Mouse (Mus musculus): ENCODE results near the gene Slc35c1. TPM values are rescaled to one million over a fixed set of nuclear protein-coding genes. Genes with fewer than 3 reads are reported as not detected.

The Slc35c1 gene
- polyA plus RNA-seq, 1 experiment from 2014 or later = 13.6 TPM

- H3K27ac ChIP-seq (ENCODE audit: low read depth, low read length) = no peak overlapping the region
Observed at GRCm38 (mm10) chr2:92425366-92425765, 35.0 kb downstream of the Slc35c1 start.

GRCm38 (mm10) chr2:92424462-92425308 is 35.7 kb downstream of the Slc35c1 start:
- H3K4me3 ChIP-seq (ENCODE audit: low read length) = no peak overlapping the region
- H3K9ac ChIP-seq (ENCODE audit: low read depth, low read length) = no peak overlapping the region
- 74% methylated on average over 9 of the region's 9 CpGs for WGBS
- no peak overlapping the region for H3K4me2 ChIP-seq (replicated peaks; ENCODE audit: low read depth, low read length)
- H3K9me3 ChIP-seq (ENCODE audit: control insufficient read depth, low read length) = no peaks in the 10 kb centered on the region
- ATAC-seq (ENCODE audit: low FRiP score, low TSS enrichment) = peak; percentile 47
- H3K4me1 ChIP-seq (ENCODE audit: control insufficient read depth, insufficient read depth, low read length) = no peaks in the 10 kb centered on the region; the same call in 1 of the 2 replicates
- peak overlapping the region; percentile 44 for H3K27ac ChIP-seq (ENCODE audit: low read depth, low read length)
- H3K36me3 ChIP-seq (ENCODE audit: control insufficient read depth, insufficient read depth, low read length) = peaks cover 53% of the 10 kb centered on the region
- H3K27me3 ChIP-seq (ENCODE audit: control insufficient read depth, insufficient read depth, low read length) = no peaks in the 10 kb centered on the region

More at GRCm38 (mm10) chr2:92425366-92425765, 35.0 kb downstream of the Slc35c1 start:
- H3K4me3 ChIP-seq (ENCODE audit: low read length) = no peak overlapping the region
- H3K4me2 ChIP-seq (replicated peaks; ENCODE audit: low read depth, low read length) = no peak overlapping the region
- H3K27me3 ChIP-seq (ENCODE audit: control insufficient read depth, insufficient read depth, low read length) = no peaks in the 10 kb centered on the region
- H3K36me3 ChIP-seq (ENCODE audit: control insufficient read depth, insufficient read depth, low read length) = peaks cover 46% of the 10 kb centered on the region
- H3K4me1 ChIP-seq (ENCODE audit: control insufficient read depth, insufficient read depth, low read length) = no peaks in the 10 kb centered on the region; the same call in 1 of the 2 replicates
- H3K9ac ChIP-seq (ENCODE audit: low read depth, low read length) = no peak overlapping the region
- no peak for ATAC-seq (ENCODE audit: low FRiP score, low TSS enrichment)
- whole genome bisulfite sequencing = 89% methylated on average over 4 of the region's 4 CpGs
- no peaks in the 10 kb centered on the region for H3K9me3 ChIP-seq (ENCODE audit: control insufficient read depth, low read length)

- Histone ChIP-seq H3K9ac (ENCODE audit: low read depth, low read length) (no peak overlapping the region), H3K36me3 (ENCODE audit: control insufficient read depth, insufficient read depth, low read length) (peaks cover 61% of the 10 kb centered on the region), H3K27ac (ENCODE audit: low read depth, low read length) (peak overlapping the region; percentile 44), H3K9me3 (ENCODE audit: control insufficient read depth, low read length) (no peaks in the 10 kb centered on the region), H3K4me1 (ENCODE audit: control insufficient read depth, insufficient read depth, low read length) (no peaks in the 10 kb centered on the region; the same call in 1 of the 2 replicates), H3K4me2 (replicated peaks; ENCODE audit: low read depth, low read length) (no peak overlapping the region), H3K4me3 (ENCODE audit: low read length) (no peak overlapping the region), H3K27me3 (ENCODE audit: control insufficient read depth, insufficient read depth, low read length) (no peaks in the 10 kb centered on the region)
- no peak for ATAC-seq (ENCODE audit: low FRiP score, low TSS enrichment)
- WGBS = 90% methylated on average over 9 of the region's 9 CpGs
Observed at GRCm38 (mm10) chr2:92423702-92424461, 36.5 kb downstream of the Slc35c1 start.

DNA sequence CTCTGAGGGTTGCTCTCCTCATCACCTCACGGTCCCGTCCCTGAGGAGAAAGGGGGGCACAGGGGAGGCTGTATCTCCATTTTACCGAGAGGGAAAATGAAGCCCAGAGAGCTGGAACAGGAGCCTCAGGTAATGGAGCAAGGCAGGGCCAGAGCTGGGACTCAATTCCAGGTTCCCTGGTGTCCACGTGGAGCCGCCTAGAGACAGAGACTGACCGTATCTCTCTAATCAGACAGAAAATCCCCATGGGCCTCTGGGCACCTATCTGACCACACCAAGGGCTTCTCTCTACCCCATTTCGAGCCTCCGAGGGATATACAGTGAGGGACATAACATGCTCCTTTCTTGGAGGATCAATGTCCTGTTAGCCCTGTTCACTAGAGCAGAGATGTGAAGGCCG is 37.2 kb downstream of the Slc35c1 start:
- WGBS = 92% methylated on average over 9 of the region's 9 CpGs

DNA sequence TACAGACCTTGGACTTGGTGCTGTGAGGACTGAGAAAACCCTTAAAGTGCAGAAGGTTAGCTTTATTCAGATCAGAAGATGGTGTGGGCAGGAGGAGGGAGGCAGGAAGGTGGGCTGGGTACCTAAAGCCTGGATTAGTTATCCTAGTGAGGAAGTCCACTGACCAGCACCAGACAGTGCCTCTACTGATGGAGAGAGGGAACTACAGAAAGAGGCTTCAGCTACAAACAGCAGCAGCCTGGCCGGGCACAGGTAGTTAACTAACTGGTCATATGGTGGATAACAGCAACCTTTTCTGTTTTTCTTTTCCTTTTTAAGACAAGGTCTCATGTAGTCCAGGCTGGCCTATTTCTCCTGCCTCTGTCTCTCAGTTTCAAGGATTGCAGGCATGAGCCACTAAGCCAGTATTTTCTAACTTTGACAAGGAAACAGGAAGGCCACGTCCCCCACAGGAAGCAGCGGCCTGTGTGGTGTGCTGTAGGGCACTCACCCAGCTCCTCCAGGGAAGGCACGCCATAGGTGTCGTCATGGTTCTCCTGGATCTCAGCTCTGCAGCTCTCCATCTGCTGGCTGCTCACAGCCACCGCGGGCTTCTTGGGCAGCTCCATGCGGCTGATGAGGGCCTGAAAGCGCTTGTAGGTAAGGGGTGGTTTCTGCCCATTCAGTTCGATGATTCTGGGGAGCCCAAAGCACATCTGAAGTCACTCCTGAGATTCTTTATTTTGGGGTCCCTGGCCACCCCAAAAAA is 37.8 kb downstream of the Slc35c1 start:
- WGBS = 68% methylated on average over 10 of the region's 10 CpGs
- peaks cover 73% of the 10 kb centered on the region for H3K36me3 ChIP-seq (ENCODE audit: control insufficient read depth, insufficient read depth, low read length)

More for the DNA sequence above, 37.2 kb downstream of the Slc35c1 start:
- Histone ChIP-seq H3K27ac (ENCODE audit: low read depth, low read length) (no peak overlapping the region), H3K36me3 (ENCODE audit: control insufficient read depth, insufficient read depth, low read length) (peaks cover 67% of the 10 kb centered on the region), H3K4me1 (ENCODE audit: control insufficient read depth, insufficient read depth, low read length) (no peaks in the 10 kb centered on the region; the same call in 1 of the 2 replicates), H3K9me3 (ENCODE audit: control insufficient read depth, low read length) (no peaks in the 10 kb centered on the region), H3K9ac (ENCODE audit: low read depth, low read length) (no peak overlapping the region), H3K4me3 (ENCODE audit: low read length) (no peak overlapping the region), H3K27me3 (ENCODE audit: control insufficient read depth, insufficient read depth, low read length) (no peaks in the 10 kb centered on the region), H3K4me2 (replicated peaks; ENCODE audit: low read depth, low read length) (no peak overlapping the region)
- no peak for ATAC-seq (ENCODE audit: low FRiP score, low TSS enrichment)

GRCm38 (mm10) chr2:92421723-92422387 is 38.5 kb downstream of the Slc35c1 start:
- Histone ChIP-seq H3K36me3 (ENCODE audit: control insufficient read depth, insufficient read depth, low read length) (peaks cover 79% of the 10 kb centered on the region), H3K27ac (ENCODE audit: low read depth, low read length) (no peak overlapping the region), H3K9ac (ENCODE audit: low read depth, low read length) (no peak overlapping the region), H3K4me2 (replicated peaks; ENCODE audit: low read depth, low read length) (no peak overlapping the region), H3K4me1 (ENCODE audit: control insufficient read depth, insufficient read depth, low read length) (no peaks in the 10 kb centered on the region; the same call in 1 of the 2 replicates), H3K4me3 (ENCODE audit: low read length) (no peak overlapping the region), H3K9me3 (ENCODE audit: control insufficient read depth, low read length) (no peaks in the 10 kb centered on the region), H3K27me3 (ENCODE audit: control insufficient read depth, insufficient read depth, low read length) (no peaks in the 10 kb centered on the region)
- WGBS = 93% methylated on average over 7 of the region's 7 CpGs
- no peak for ATAC-seq (ENCODE audit: low FRiP score, low TSS enrichment)

More for the DNA sequence above, 37.8 kb downstream of the Slc35c1 start:
- Histone ChIP-seq H3K9ac (ENCODE audit: low read depth, low read length) (no peak overlapping the region), H3K27ac (ENCODE audit: low read depth, low read length) (no peak overlapping the region), H3K27me3 (ENCODE audit: control insufficient read depth, insufficient read depth, low read length) (no peaks in the 10 kb centered on the region), H3K4me2 (replicated peaks; ENCODE audit: low read depth, low read length) (no peak overlapping the region), H3K4me3 (ENCODE audit: low read length) (no peak overlapping the region), H3K9me3 (ENCODE audit: control insufficient read depth, low read length) (no peaks in the 10 kb centered on the region), H3K4me1 (ENCODE audit: control insufficient read depth, insufficient read depth, low read length) (no peaks in the 10 kb centered on the region; the same call in 1 of the 2 replicates)
- ATAC-seq (ENCODE audit: low FRiP score, low TSS enrichment) = no peak

GRCm38 (mm10) chr2:92411705-92412104 is 48.6 kb downstream of the Slc35c1 start:
- no peak overlapping the region for H3K4me3 ChIP-seq (ENCODE audit: low read length)
- no peak for ATAC-seq (ENCODE audit: low FRiP score, low TSS enrichment)
- WGBS = 93% methylated on average over 10 of the region's 10 CpGs
- peaks cover 90% of the 10 kb centered on the region for H3K36me3 ChIP-seq (ENCODE audit: control insufficient read depth, insufficient read depth, low read length)
- no peak overlapping the region for H3K4me2 ChIP-seq (replicated peaks; ENCODE audit: low read depth, low read length)
- H3K27me3 ChIP-seq (ENCODE audit: control insufficient read depth, insufficient read depth, low read length) = no peaks in the 10 kb centered on the region
- no peak overlapping the region for H3K9ac ChIP-seq (ENCODE audit: low read depth, low read length)
- no peak overlapping the region for H3K27ac ChIP-seq (ENCODE audit: low read depth, low read length)
- no peaks in the 10 kb centered on the region for H3K4me1 ChIP-seq (ENCODE audit: control insufficient read depth, insufficient read depth, low read length)
- H3K9me3 ChIP-seq (ENCODE audit: control insufficient read depth, low read length) = no peaks in the 10 kb centered on the region

DNA sequence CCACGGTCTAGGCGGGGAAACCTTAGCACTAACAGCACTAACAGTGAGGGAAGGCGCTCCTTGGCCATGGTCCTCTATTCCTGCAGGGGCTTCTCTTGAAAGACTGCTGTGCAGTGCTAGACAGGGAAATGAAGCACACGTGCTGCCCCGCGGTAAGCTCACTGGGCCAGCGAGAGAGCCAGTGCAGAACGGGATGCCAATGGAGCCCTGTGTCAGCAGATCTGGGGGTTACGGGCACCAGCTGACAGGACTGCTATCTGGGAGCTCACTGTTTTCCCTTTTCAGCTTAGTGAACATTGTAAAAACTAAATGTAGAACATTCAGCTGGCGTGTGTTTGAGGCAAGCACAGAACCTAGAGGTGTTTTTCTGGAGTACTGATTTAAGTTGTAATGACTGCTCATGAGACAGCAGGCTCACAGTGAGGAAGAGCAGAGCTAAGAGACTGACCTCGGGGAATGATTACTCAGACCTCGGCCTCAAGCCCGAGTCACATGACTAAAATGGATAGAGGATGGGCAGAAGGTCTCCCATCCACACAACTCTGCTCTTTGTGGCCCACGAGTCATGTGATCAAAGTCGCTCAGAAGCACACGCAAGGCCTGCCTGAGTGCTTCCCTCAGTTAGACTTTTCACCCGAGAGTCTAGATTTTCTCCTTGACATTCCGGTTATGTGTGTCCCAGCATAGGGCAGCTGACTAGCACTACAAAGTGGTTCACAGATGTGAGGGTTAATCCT is 51.9 kb downstream of the Slc35c1 start:
- 92% methylated on average over 18 of the region's 18 CpGs for WGBS

More for the DNA sequence above, 51.9 kb downstream of the Slc35c1 start:
- no peak for ATAC-seq (ENCODE audit: low FRiP score, low TSS enrichment)
- Histone ChIP-seq H3K27ac (ENCODE audit: low read depth, low read length) (no peak overlapping the region), H3K4me1 (ENCODE audit: control insufficient read depth, insufficient read depth, low read length) (no peaks in the 10 kb centered on the region), H3K36me3 (ENCODE audit: control insufficient read depth, insufficient read depth, low read length) (peaks cover 89% of the 10 kb centered on the region), H3K4me3 (ENCODE audit: low read length) (no peak overlapping the region), H3K9me3 (ENCODE audit: control insufficient read depth, low read length) (no peaks in the 10 kb centered on the region), H3K27me3 (ENCODE audit: control insufficient read depth, insufficient read depth, low read length) (no peaks in the 10 kb centered on the region), H3K9ac (ENCODE audit: low read depth, low read length) (no peak overlapping the region), H3K4me2 (replicated peaks; ENCODE audit: low read depth, low read length) (no peak overlapping the region)

Data from kidney, embryonic 14.5 days (tissue).